Mouse (Mus musculus): ENCODE data around the gene Tspan5. TPM values are rescaled to one million over a fixed set of nuclear protein-coding genes. Genes with fewer than 3 reads are reported as not detected.

The Tspan5 gene
- polyA plus RNA-seq, 1 experiment: 3.9 TPM

GRCm38 (mm10) chr3:138712452-138713140 is 29.4 kb upstream of the Tspan5 start:
- H3K4me1 ChIP-seq (ENCODE audit: control insufficient read depth, insufficient read depth, insufficient read length): no peaks in the 10 kb centered on the region
- no peaks in the 10 kb centered on the region for H3K36me3 ChIP-seq (ENCODE audit: control insufficient read depth, insufficient read depth, low read length)
- 92% methylated on average over 11 of the region's 11 CpGs for WGBS
- no peak for DNase-seq (ENCODE audit: low read depth in 1 of 2, low spot score in 2 of 2)
- H3K27me3 ChIP-seq (ENCODE audit: control insufficient read depth, insufficient read depth, low read length): no peaks in the 10 kb centered on the region
- H3K4me3 ChIP-seq (ENCODE audit: extremely low read depth, insufficient read depth, insufficient read length): no peak overlapping the region
- H3K27ac ChIP-seq (ENCODE audit: insufficient read depth, low read length): no peak overlapping the region
- no peak for TF ChIP-seq CTCF (IDR thresholded peaks at IDR 0.05; ENCODE audit: extremely low read depth, insufficient read depth, insufficient read length, insufficient replicate concordance)
- TF ChIP-seq POLR2A (IDR thresholded peaks at IDR 0.05; ENCODE audit: low read depth, low read length): no peak

- Histone ChIP-seq H3K4me1 (ENCODE audit: control insufficient read depth, insufficient read depth, insufficient read length) (no peaks in the 10 kb centered on the region), H3K36me3 (ENCODE audit: control insufficient read depth, insufficient read depth, low read length) (no peaks in the 10 kb centered on the region), H3K27ac (ENCODE audit: insufficient read depth, low read length) (no peak overlapping the region), H3K4me3 (ENCODE audit: extremely low read depth, insufficient read depth, insufficient read length) (no peak overlapping the region), H3K27me3 (ENCODE audit: control insufficient read depth, insufficient read depth, low read length) (no peaks in the 10 kb centered on the region)
- 81% methylated on average over 6 of the region's 6 CpGs for WGBS
- TF ChIP-seq POLR2A (IDR thresholded peaks at IDR 0.05; ENCODE audit: low read depth, low read length) (no peak), CTCF (IDR thresholded peaks at IDR 0.05; ENCODE audit: extremely low read depth, insufficient read depth, insufficient read length, insufficient replicate concordance) (no peak)
- DNase-seq (ENCODE audit: low read depth in 1 of 2, low spot score in 2 of 2): no peak
These were observed 28.9 kb upstream of the Tspan5 start for GRCm38 (mm10) chr3:138713141-138713540.

- no peaks in the 10 kb centered on the region for H3K4me1 ChIP-seq (ENCODE audit: control insufficient read depth, insufficient read depth, insufficient read length)
- H3K36me3 ChIP-seq (ENCODE audit: control insufficient read depth, insufficient read depth, low read length): no peaks in the 10 kb centered on the region
- no peak for TF ChIP-seq CTCF (IDR thresholded peaks at IDR 0.05; ENCODE audit: extremely low read depth, insufficient read depth, insufficient read length, insufficient replicate concordance)
- TF ChIP-seq POLR2A (IDR thresholded peaks at IDR 0.05; ENCODE audit: low read depth, low read length): no peak
- no peak overlapping the region for H3K27ac ChIP-seq (ENCODE audit: insufficient read depth, low read length)
- WGBS: 64% methylated on average over 2 of the region's 2 CpGs
- DNase-seq (ENCODE audit: low read depth in 1 of 2, low spot score in 2 of 2): no peak
- no peak overlapping the region for H3K4me3 ChIP-seq (ENCODE audit: extremely low read depth, insufficient read depth, insufficient read length)
- no peaks in the 10 kb centered on the region for H3K27me3 ChIP-seq (ENCODE audit: control insufficient read depth, insufficient read depth, low read length)
These were observed 27.2 kb upstream of the Tspan5 start for GRCm38 (mm10) chr3:138714788-138715187.

GRCm38 (mm10) chr3:138715212-138715611 is 26.8 kb upstream of the Tspan5 start:
- Histone ChIP-seq H3K27me3 (ENCODE audit: control insufficient read depth, insufficient read depth, low read length) (no peaks in the 10 kb centered on the region), H3K36me3 (ENCODE audit: control insufficient read depth, insufficient read depth, low read length) (no peaks in the 10 kb centered on the region), H3K4me3 (ENCODE audit: extremely low read depth, insufficient read depth, insufficient read length) (no peak overlapping the region), H3K4me1 (ENCODE audit: control insufficient read depth, insufficient read depth, insufficient read length) (no peaks in the 10 kb centered on the region), H3K27ac (ENCODE audit: insufficient read depth, low read length) (no peak overlapping the region)
- 82% methylated on average over 4 of the region's 4 CpGs for WGBS
- TF ChIP-seq POLR2A (IDR thresholded peaks at IDR 0.05; ENCODE audit: low read depth, low read length) (no peak), CTCF (IDR thresholded peaks at IDR 0.05; ENCODE audit: extremely low read depth, insufficient read depth, insufficient read length, insufficient replicate concordance) (no peak)
- DNase-seq (ENCODE audit: low read depth in 1 of 2, low spot score in 2 of 2): no peak

- 94% methylated on average over 5 of the region's 5 CpGs for WGBS
- Histone ChIP-seq H3K27ac (ENCODE audit: insufficient read depth, low read length) (no peak overlapping the region), H3K4me3 (ENCODE audit: extremely low read depth, insufficient read depth, insufficient read length) (no peak overlapping the region), H3K36me3 (ENCODE audit: control insufficient read depth, insufficient read depth, low read length) (no peaks in the 10 kb centered on the region), H3K27me3 (ENCODE audit: control insufficient read depth, insufficient read depth, low read length) (no peaks in the 10 kb centered on the region), H3K4me1 (ENCODE audit: control insufficient read depth, insufficient read depth, insufficient read length) (no peaks in the 10 kb centered on the region)
- DNase-seq (ENCODE audit: low read depth in 1 of 2, low spot score in 2 of 2): no peak
- TF ChIP-seq POLR2A (IDR thresholded peaks at IDR 0.05; ENCODE audit: low read depth, low read length) (no peak), CTCF (IDR thresholded peaks at IDR 0.05; ENCODE audit: extremely low read depth, insufficient read depth, insufficient read length, insufficient replicate concordance) (no peak)
These were observed 25.0 kb upstream of the Tspan5 start for GRCm38 (mm10) chr3:138717040-138717439.

- no peak overlapping the region for H3K27ac ChIP-seq (ENCODE audit: insufficient read depth, low read length)
- no peak for DNase-seq (ENCODE audit: low read depth in 1 of 2, low spot score in 2 of 2)
- 96% methylated on average over 5 of the region's 5 CpGs for WGBS
- no peaks in the 10 kb centered on the region for H3K4me1 ChIP-seq (ENCODE audit: control insufficient read depth, insufficient read depth, insufficient read length)
- no peaks in the 10 kb centered on the region for H3K27me3 ChIP-seq (ENCODE audit: control insufficient read depth, insufficient read depth, low read length)
- no peak overlapping the region for H3K4me3 ChIP-seq (ENCODE audit: extremely low read depth, insufficient read depth, insufficient read length)
- no peaks in the 10 kb centered on the region for H3K36me3 ChIP-seq (ENCODE audit: control insufficient read depth, insufficient read depth, low read length)
- TF ChIP-seq POLR2A (IDR thresholded peaks at IDR 0.05; ENCODE audit: low read depth, low read length) (no peak), CTCF (IDR thresholded peaks at IDR 0.05; ENCODE audit: extremely low read depth, insufficient read depth, insufficient read length, insufficient replicate concordance) (no peak)
These were observed 19.8 kb upstream of the Tspan5 start for GRCm38 (mm10) chr3:138722152-138722551.

GRCm38 (mm10) chr3:138727571-138727970 is 14.4 kb upstream of the Tspan5 start:
- H3K4me1 ChIP-seq (ENCODE audit: control insufficient read depth, insufficient read depth, insufficient read length): no peaks in the 10 kb centered on the region
- 91% methylated on average over 8 of the region's 8 CpGs for WGBS
- TF ChIP-seq POLR2A (IDR thresholded peaks at IDR 0.05; ENCODE audit: low read depth, low read length): no peak
- no peak for TF ChIP-seq CTCF (IDR thresholded peaks at IDR 0.05; ENCODE audit: extremely low read depth, insufficient read depth, insufficient read length, insufficient replicate concordance)
- no peaks in the 10 kb centered on the region for H3K27me3 ChIP-seq (ENCODE audit: control insufficient read depth, insufficient read depth, low read length)
- H3K36me3 ChIP-seq (ENCODE audit: control insufficient read depth, insufficient read depth, low read length): no peaks in the 10 kb centered on the region
- H3K4me3 ChIP-seq (ENCODE audit: extremely low read depth, insufficient read depth, insufficient read length): no peak overlapping the region
- H3K27ac ChIP-seq (ENCODE audit: insufficient read depth, low read length): no peak overlapping the region
- no peak for DNase-seq (ENCODE audit: low read depth in 1 of 2, low spot score in 2 of 2)
